Mouse (Mus musculus) heart, embryonic 11.5 days (tissue): ENCODE results near the gene Vti1a. TPM values are rescaled to one million over a fixed set of nuclear protein-coding genes. Genes with fewer than 3 reads are reported as not detected.

Experiments
- ATAC-seq: fragments of 200-750 bp; cut with Nextera tagmentation; replicated peaks from 2 replicates; pipeline ENCODE4 v1.8.0; 2017; ENCODE audit warnings: moderate library complexity; ENCODE audit not compliant: insufficient number of reproducible peaks, low FRiP score, low TSS enrichment
- H3K27ac ChIP-seq: fragments of 300-500 bp; sonication (generic); 2 replicates; pipeline ENCODE4 v1.5.1; 2014; ENCODE audit warnings: mild to moderate bottlenecking, low read depth, low read length
- H3K27me3 ChIP-seq: fragments of 300-500 bp; sonication (generic); 2 replicates; pipeline ENCODE4 v1.6.1; 2014; ENCODE audit warnings: mild to moderate bottlenecking, low read length, mixed read lengths; ENCODE audit not compliant: control insufficient read depth, insufficient read depth
- H3K36me3 ChIP-seq: fragments of 300-500 bp; sonication (generic); 2 replicates; pipeline ENCODE4 v1.6.1; 2014; ENCODE audit warnings: mild to moderate bottlenecking, low read length, moderate library complexity, mixed read lengths; ENCODE audit not compliant: control insufficient read depth, insufficient read depth
- H3K4me1 ChIP-seq: fragments of 300-500 bp; sonication (generic); 2 replicates; pipeline ENCODE4 v1.6.1; 2014; ENCODE audit warnings: low read length; ENCODE audit not compliant: control insufficient read depth, insufficient read depth
- H3K4me2 ChIP-seq: fragments of 300-500 bp; sonication (generic); 2 replicates; pipeline ENCODE4 v1.6.1; 2014; ENCODE audit warnings: mild to moderate bottlenecking, moderate library complexity
- H3K4me3 ChIP-seq: fragments of 300-500 bp; sonication (generic); 2 replicates; pipeline ENCODE4 v1.5.1; 2014; ENCODE audit warnings: low read depth, low read length
- H3K9ac ChIP-seq: fragments of 300-500 bp; sonication (generic); 2 replicates; pipeline ENCODE4 v1.6.1; 2014; ENCODE audit warnings: mild to moderate bottlenecking, low read depth, low read length, moderate library complexity
- H3K9me3 ChIP-seq: fragments of 300-500 bp; sonication (generic); replicated peaks from 2 replicates; pipeline ENCODE4 v1.6.1; 2016; ENCODE audit warnings: low read length; ENCODE audit not compliant: control insufficient read depth
- WGBS: fragments of 180-500 bp; shearing (Covaris S2); extraction: QIAGEN DNeasy Blood & Tissue Kit; methylation state at CpG from one replicate; pipeline ENCODE4 v1.1.7; 2014; ENCODE audit not compliant: insufficient replicate concordance; 5-methylcytosine and 5-hydroxymethylcytosine counted together
- polyA plus RNA-seq: library from polyadenylated mRNA; unstranded; fragments of >200 nt; fragmentation: Nextera tagmentation; extraction: Ambion mirVana; gene quantifications from 2 replicates; pipeline ENCODE4 v1.2.1, GENCODE M21; 2014

Vti1a gene
- polyA plus RNA-seq, 1 experiment from 2014 or later, result 19.0 TPM

GRCm38 (mm10) chr19:55297961-55298360 lies 18.1 kb upstream of the Vti1a start:
- no peak overlapping the region for H3K27ac ChIP-seq
- no peak overlapping the region for H3K4me2 ChIP-seq
- no peaks in the 10 kb centered on the region for H3K27me3 ChIP-seq
- no peak overlapping the region for H3K4me3 ChIP-seq
- H3K36me3 ChIP-seq, result peaks cover 9% of the 10 kb centered on the region
- ATAC-seq, result no peak
- H3K4me1 ChIP-seq, result no peaks in the 10 kb centered on the region
- 83% methylated on average over 5 of the region's 5 CpGs for WGBS
- no peak overlapping the region for H3K9ac ChIP-seq
- H3K9me3 ChIP-seq, result no peaks in the 10 kb centered on the region

GRCm38 (mm10) chr19:55299378-55299777 lies 16.7 kb upstream of the Vti1a start:
- Histone ChIP-seq H3K27me3 (no peaks in the 10 kb centered on the region), H3K9me3 (no peaks in the 10 kb centered on the region), H3K9ac (no peak overlapping the region), H3K36me3 (peaks cover 15% of the 10 kb centered on the region), H3K27ac (no peak overlapping the region), H3K4me1 (no peaks in the 10 kb centered on the region), H3K4me3 (no peak overlapping the region), H3K4me2 (no peak overlapping the region)
- no peak for ATAC-seq
- WGBS, result 88% methylated on average over 1 of the region's 1 CpGs

- Histone ChIP-seq H3K27ac (no peak overlapping the region), H3K4me3 (no peak overlapping the region), H3K4me1 (no peaks in the 10 kb centered on the region), H3K27me3 (no peaks in the 10 kb centered on the region), H3K9ac (no peak overlapping the region), H3K4me2 (no peak overlapping the region), H3K36me3 (peaks cover 15% of the 10 kb centered on the region; the same call in 1 of the 2 replicates), H3K9me3 (no peaks in the 10 kb centered on the region)
- 74% methylated on average over 3 of the region's 3 CpGs for WGBS
- ATAC-seq, result no peak
Measured at GRCm38 (mm10) chr19:55300525-55300924, 15.6 kb upstream of the Vti1a start.

GRCm38 (mm10) chr19:55305024-55305423 lies 11.1 kb upstream of the Vti1a start:
- ATAC-seq, result no peak
- Histone ChIP-seq H3K36me3 (peaks cover 15% of the 10 kb centered on the region), H3K4me3 (no peak overlapping the region), H3K4me2 (no peak overlapping the region), H3K9me3 (no peaks in the 10 kb centered on the region), H3K27me3 (no peaks in the 10 kb centered on the region), H3K27ac (no peak overlapping the region), H3K4me1 (no peaks in the 10 kb centered on the region), H3K9ac (no peak overlapping the region)

GRCm38 (mm10) chr19:55311874-55312273 lies 4.2 kb upstream of the Vti1a start:
- H3K4me2 ChIP-seq, result no peak overlapping the region
- no peak overlapping the region for H3K9ac ChIP-seq
- no peak for ATAC-seq
- no peak overlapping the region for H3K4me3 ChIP-seq
- no peaks in the 10 kb centered on the region for H3K27me3 ChIP-seq
- peaks cover 9% of the 10 kb centered on the region for H3K36me3 ChIP-seq
- no peaks in the 10 kb centered on the region for H3K9me3 ChIP-seq
- no peak overlapping the region for H3K27ac ChIP-seq
- H3K4me1 ChIP-seq, result 0 out of 2 replicates have a peak, but pooled peaks cover 4% of the 10 kb centered on the region
- WGBS, result 90% methylated on average over 8 of the region's 8 CpGs

GRCm38 (mm10) chr19:55313649-55314048 lies 2.4 kb upstream of the Vti1a start:
- H3K27ac ChIP-seq, result no peak overlapping the region
- no peaks in the 10 kb centered on the region for H3K9me3 ChIP-seq
- no peak overlapping the region for H3K9ac ChIP-seq
- no peak overlapping the region for H3K4me2 ChIP-seq
- no peak overlapping the region for H3K4me3 ChIP-seq
- H3K36me3 ChIP-seq, result peaks cover 9% of the 10 kb centered on the region
- H3K4me1 ChIP-seq, result 0 out of 2 replicates have a peak, but pooled peaks cover 6% of the 10 kb centered on the region
- 87% methylated on average over 2 of the region's 2 CpGs for WGBS
- H3K27me3 ChIP-seq, result no peaks in the 10 kb centered on the region
- ATAC-seq, result no peak

- under 1% methylated on average over 58 of the region's 60 CpGs for WGBS
- peaks cover 6% of the 10 kb centered on the region; the same call in 1 of the 2 replicates for H3K36me3 ChIP-seq
- peak within 1 kb of the TSS; percentile 85 for H3K9ac ChIP-seq
- peak within 1 kb of the TSS; percentile 73 for H3K4me3 ChIP-seq
- H3K27ac ChIP-seq, result peak within 1 kb of the TSS; percentile 75
- peak; percentile 71 for ATAC-seq
- H3K9me3 ChIP-seq, result no peaks in the 10 kb centered on the region
- no peaks in the 10 kb centered on the region for H3K27me3 ChIP-seq
- H3K4me2 ChIP-seq, result peak within 1 kb of the TSS; percentile 87
- 0 out of 2 replicates have a peak, but pooled peaks cover 6% of the 10 kb centered on the region for H3K4me1 ChIP-seq
Measured at GRCm38 (mm10) chr19:55315452-55316108, 515 bp upstream of the Vti1a start, which contains the start of gene Zdhhc6. TSS of gene Zdhhc6 (minus strand) at chr19:55316032.

GRCm38 (mm10) chr19:55316901-55317300 lies 806 bp downstream of the Vti1a start:
- peak overlapping the region; percentile 73 for H3K4me3 ChIP-seq
- H3K27ac ChIP-seq, result no peak overlapping the region
- H3K9me3 ChIP-seq, result no peaks in the 10 kb centered on the region
- WGBS, result 49% methylated on average over 10 of the region's 10 CpGs
- H3K4me1 ChIP-seq, result 0 out of 2 replicates have a peak, but pooled peaks cover 6% of the 10 kb centered on the region
- H3K4me2 ChIP-seq, result peak overlapping the region; percentile 87
- no peak for ATAC-seq
- H3K36me3 ChIP-seq, result no peaks in the 10 kb centered on the region
- no peak overlapping the region for H3K9ac ChIP-seq
- H3K27me3 ChIP-seq, result no peaks in the 10 kb centered on the region

GRCm38 (mm10) chr19:55319036-55319435 lies 2.9 kb downstream of the Vti1a start:
- Histone ChIP-seq H3K27ac (no peak overlapping the region), H3K4me2 (no peak overlapping the region), H3K27me3 (no peaks in the 10 kb centered on the region), H3K9ac (no peak overlapping the region), H3K36me3 (no peaks in the 10 kb centered on the region), H3K4me1 (0 out of 2 replicates have a peak, but pooled peaks cover 6% of the 10 kb centered on the region), H3K9me3 (no peaks in the 10 kb centered on the region), H3K4me3 (no peak overlapping the region)
- WGBS, result 65% methylated on average over 3 of the region's 3 CpGs
- no peak for ATAC-seq
